Mouse (Mus musculus): ENCODE data around the gene Thoc5.
A peak's percentile ranks its signal among the peaks of the same experiment; 100 is the strongest.

The Thoc5 gene

GRCm38 (mm10) chr11:4975623-4976022 lies 80.5 kb downstream of the Thoc5 start:
- DNase-seq = peak; percentile 75

Measured in right cerebral cortex, postnatal 14 days (tissue).